Mouse (Mus musculus) kidney, embryonic 14.5 days (tissue): ENCODE measurements around the gene Golt1a. TPM values are rescaled to one million over a fixed set of nuclear protein-coding genes. Genes with fewer than 3 reads are reported as not detected.
"Not testable (repeated sequence)": the region's sequence is repeated elsewhere in the genome, so short reads cannot be mapped to it uniquely, and the experiment has no call there.

Experiments used
- ATAC-seq: fragments of 200-750 bp; cut with Nextera tagmentation; 2 replicates; pipeline ENCODE4 v1.8.0; 2017; ENCODE audit warnings: moderate number of reproducible peaks, mild to moderate bottlenecking, moderate TSS enrichment, moderate library complexity; ENCODE audit not compliant: low FRiP score, low TSS enrichment
- H3K27ac ChIP-seq: fragments of 300-500 bp; sonication (generic); 2 replicates; pipeline ENCODE4 v1.5.1; 2014; ENCODE audit warnings: low read depth, mild to moderate bottlenecking, low read length, moderate library complexity, mixed read lengths
- H3K27me3 ChIP-seq: fragments of 300-500 bp; sonication (generic); 2 replicates; pipeline ENCODE4 v1.6.1; 2014; ENCODE audit warnings: mild to moderate bottlenecking, low read length; ENCODE audit not compliant: control insufficient read depth, insufficient read depth
- H3K36me3 ChIP-seq: fragments of 300-500 bp; sonication (generic); 2 replicates; pipeline ENCODE4 v1.6.1; 2014; ENCODE audit warnings: low read length, mixed read lengths; ENCODE audit not compliant: control insufficient read depth, insufficient read depth
- H3K4me1 ChIP-seq: fragments of 300-500 bp; sonication (generic); 2 replicates; pipeline ENCODE4 v1.6.1; 2014; ENCODE audit warnings: low read length, mixed read lengths; ENCODE audit not compliant: control insufficient read depth, insufficient read depth
- H3K4me2 ChIP-seq: fragments of 300-500 bp; sonication (generic); replicated peaks from 2 replicates; pipeline ENCODE4 v1.6.1; 2014; ENCODE audit warnings: low read depth, mild to moderate bottlenecking, low read length
- H3K4me3 ChIP-seq: fragments of 300-500 bp; sonication (generic); 2 replicates; pipeline ENCODE4 v1.5.1; 2014; ENCODE audit warnings: mild to moderate bottlenecking, low read length
- H3K9ac ChIP-seq: fragments of 300-500 bp; sonication (generic); 2 replicates; pipeline ENCODE4 v1.6.1; 2014; ENCODE audit warnings: low read depth, mild to moderate bottlenecking, low read length, moderate library complexity
- H3K9me3 ChIP-seq: fragments of 300-500 bp; sonication (generic); 2 replicates; pipeline ENCODE4 v1.6.1; 2016; ENCODE audit warnings: low read length; ENCODE audit not compliant: control insufficient read depth
- WGBS: fragments of 180-500 bp; shearing (Covaris S2); extraction: QIAGEN DNeasy Blood & Tissue Kit; methylation state at CpG from one replicate; pipeline ENCODE4 v1.1.7; 2014; 5-methylcytosine and 5-hydroxymethylcytosine counted together
- polyA plus RNA-seq: library from polyadenylated mRNA; unstranded; fragments of >200 nt; fragmentation: Nextera tagmentation; extraction: Ambion mirVana; gene quantifications from 2 replicates; pipeline ENCODE4 v1.2.1, GENCODE M21; 2014

The Golt1a gene
- polyA plus RNA-seq, 1 experiment from 2014 or later = 6.1 TPM

GRCm38 (mm10) chr1:133328299-133328795, 18.7 kb downstream of the Golt1a start:
- no peak overlapping the region for H3K27ac ChIP-seq
- WGBS = 88% methylated on average over 6 of the region's 6 CpGs
- H3K9ac ChIP-seq = no peak overlapping the region

GRCm38 (mm10) chr1:133328896-133329637, 19.5 kb downstream of the Golt1a start:
- Histone ChIP-seq H3K27me3 (peaks cover 33% of the 10 kb centered on the region; the same call in 1 of the 2 replicates), H3K4me1 (no peaks in the 10 kb centered on the region), H3K4me3 (peak overlapping the region; percentile 24), H3K9me3 (no peaks in the 10 kb centered on the region), H3K9ac (peak overlapping the region; percentile 47), H3K27ac (no peak overlapping the region), H3K4me2 (peak overlapping the region; percentile 50), H3K36me3 (no peaks in the 10 kb centered on the region)
- 8% methylated on average over 34 of the region's 34 CpGs for WGBS
- ATAC-seq = no peak

More at GRCm38 (mm10) chr1:133328299-133328795, 18.7 kb downstream of the Golt1a start:
- no peak overlapping the region for H3K4me3 ChIP-seq
- H3K27me3 ChIP-seq = peaks cover 33% of the 10 kb centered on the region; the same call in 1 of the 2 replicates
- H3K9me3 ChIP-seq = no peaks in the 10 kb centered on the region
- H3K4me2 ChIP-seq = no peak overlapping the region
- no peaks in the 10 kb centered on the region for H3K36me3 ChIP-seq
- ATAC-seq = no peak
- H3K4me1 ChIP-seq = no peaks in the 10 kb centered on the region

- H3K4me3 ChIP-seq = peak overlapping the region; percentile 24
- no peaks in the 10 kb centered on the region for H3K4me1 ChIP-seq
- peaks cover 33% of the 10 kb centered on the region; the same call in 1 of the 2 replicates for H3K27me3 ChIP-seq
- no peak overlapping the region for H3K27ac ChIP-seq
- H3K9ac ChIP-seq = peak overlapping the region; percentile 47
- H3K4me2 ChIP-seq = peak overlapping the region; percentile 50
- no peaks in the 10 kb centered on the region for H3K36me3 ChIP-seq
- no peak for ATAC-seq
- 28% methylated on average over 7 of the region's 7 CpGs for WGBS
- no peaks in the 10 kb centered on the region for H3K9me3 ChIP-seq
Measured at GRCm38 (mm10) chr1:133329638-133329964, 20.0 kb downstream of the Golt1a start.

- ATAC-seq = no peak
- H3K4me3 ChIP-seq = no peak overlapping the region
- no peaks in the 10 kb centered on the region for H3K9me3 ChIP-seq
- H3K27me3 ChIP-seq = peaks cover 33% of the 10 kb centered on the region; the same call in 1 of the 2 replicates
- no peak overlapping the region for H3K4me2 ChIP-seq
- no peaks in the 10 kb centered on the region for H3K4me1 ChIP-seq
- no peak overlapping the region for H3K9ac ChIP-seq
- WGBS = 89% methylated on average over 3 of the region's 3 CpGs
- H3K27ac ChIP-seq = no peak overlapping the region
- no peaks in the 10 kb centered on the region for H3K36me3 ChIP-seq
Measured at GRCm38 (mm10) chr1:133331142-133331541, 21.5 kb downstream of the Golt1a start.

- Histone ChIP-seq H3K9me3 (no peaks in the 10 kb centered on the region), H3K27me3 (peaks cover 32% of the 10 kb centered on the region; the same call in 1 of the 2 replicates)
Measured at GRCm38 (mm10) chr1:133332656-133333430, 23.2 kb downstream of the Golt1a start.

GRCm38 (mm10) chr1:133333937-133334336, 24.3 kb downstream of the Golt1a start:
- no peak overlapping the region for H3K4me3 ChIP-seq
- WGBS = 87% methylated on average over 6 of the region's 6 CpGs
- peaks cover 21% of the 10 kb centered on the region; the same call in 1 of the 2 replicates for H3K27me3 ChIP-seq
- H3K9me3 ChIP-seq = no peaks in the 10 kb centered on the region
- no peak overlapping the region for H3K27ac ChIP-seq
- H3K4me1 ChIP-seq = no peaks in the 10 kb centered on the region
- no peak for ATAC-seq
- H3K4me2 ChIP-seq = no peak overlapping the region
- H3K9ac ChIP-seq = no peak overlapping the region
- H3K36me3 ChIP-seq = no peaks in the 10 kb centered on the region

More at GRCm38 (mm10) chr1:133332656-133333430, 23.2 kb downstream of the Golt1a start:
- 89% methylated on average over 11 of the region's 11 CpGs for WGBS
- no peak for ATAC-seq
- Histone ChIP-seq H3K36me3 (no peaks in the 10 kb centered on the region), H3K9ac (no peak overlapping the region), H3K4me2 (no peak overlapping the region), H3K4me1 (no peaks in the 10 kb centered on the region), H3K4me3 (no peak overlapping the region), H3K27ac (no peak overlapping the region)

GRCm38 (mm10) chr1:133340403-133340802, 30.8 kb downstream of the Golt1a start:
- not testable (repeated sequence) for H3K4me2 ChIP-seq, H3K4me3 ChIP-seq, H3K9ac ChIP-seq, H3K9me3 ChIP-seq, ATAC-seq, H3K27me3 ChIP-seq, H3K36me3 ChIP-seq, H3K4me1 ChIP-seq, H3K27ac ChIP-seq
- 75% methylated on average over 1 of the region's 1 CpGs for whole genome bisulfite sequencing

GRCm38 (mm10) chr1:133344357-133344756, 34.8 kb downstream of the Golt1a start:
- Histone ChIP-seq H3K27me3 (no peaks in the 10 kb centered on the region), H3K9ac (no peak overlapping the region), H3K36me3 (no peaks in the 10 kb centered on the region), H3K4me1 (no peaks in the 10 kb centered on the region), H3K27ac (no peak overlapping the region), H3K4me2 (no peak overlapping the region), H3K4me3 (no peak overlapping the region), H3K9me3 (no peaks in the 10 kb centered on the region)
- WGBS = 68% methylated on average over 2 of the region's 2 CpGs
- ATAC-seq = peak; percentile 28; the same call in 1 of the 2 replicates

GRCm38 (mm10) chr1:133346531-133346930, 36.9 kb downstream of the Golt1a start:
- ATAC-seq = no peak
- Histone ChIP-seq H3K4me2 (no peak overlapping the region), H3K4me3 (no peak overlapping the region), H3K4me1 (no peaks in the 10 kb centered on the region), H3K27me3 (no peaks in the 10 kb centered on the region), H3K36me3 (no peaks in the 10 kb centered on the region), H3K27ac (no peak overlapping the region), H3K9ac (no peak overlapping the region), H3K9me3 (no peaks in the 10 kb centered on the region)
- WGBS = 88% methylated on average over 9 of the region's 9 CpGs
